Mouse (Mus musculus) heart, adult 2 months (tissue): Measurements from ENCODE around the gene Dab1. TPM values are rescaled to one million over a fixed set of nuclear protein-coding genes. Genes with fewer than 3 reads are reported as not detected.

Experiments used
- DNase-seq, 2 experiments: peaks; one replicate each; pipeline ENCODE4 v3.0.0; 2021
- H3K27ac ChIP-seq: fragments of 200-600 bp; 2 replicates; pipeline ENCODE4 v1.8.1; 2022
- H3K27me3 ChIP-seq: fragments of 200-500 bp; 2 replicates; pipeline ENCODE4 v1.6.1; 2012; ENCODE audit warnings: mild to moderate bottlenecking, low read length, inconsistent platforms, mixed read lengths; ENCODE audit not compliant: control insufficient read depth, insufficient read depth
- H3K36me3 ChIP-seq: fragments of 200-500 bp; 2 replicates; pipeline ENCODE4 v1.6.1; 2012; ENCODE audit warnings: low read length, inconsistent platforms; ENCODE audit not compliant: control insufficient read depth, insufficient read depth
- H3K4me1 ChIP-seq: fragments of 200-500 bp; 2 replicates; pipeline ENCODE4 v1.6.1; 2011; ENCODE audit warnings: low read length; ENCODE audit not compliant: control insufficient read depth, insufficient read depth
- H3K4me3 ChIP-seq: fragments of 200-600 bp; 2 replicates; pipeline ENCODE4 v1.8.1; 2022
- H3K79me2 ChIP-seq: fragments of 200-500 bp; replicated peaks from 2 replicates; pipeline ENCODE4 v1.6.1; 2012; ENCODE audit warnings: mild to moderate bottlenecking, inconsistent platforms, low read length, moderate library complexity, mixed read lengths; ENCODE audit not compliant: control insufficient read depth, insufficient read depth
- H3K9ac ChIP-seq: fragments of 200-500 bp; 2 replicates; pipeline ENCODE4 v1.6.1; 2012; ENCODE audit warnings: low read depth, mild to moderate bottlenecking, control low read depth, inconsistent platforms, low read length, mixed read lengths
- CTCF ChIP-seq: fragments of 200-600 bp; IDR thresholded peaks from 2 replicates; pipeline ENCODE4 v1.8.1; 2022; ENCODE audit warnings: antibody characterized with exemption, mild to moderate bottlenecking, moderate library complexity
- EP300 ChIP-seq: fragments of 200-500 bp; IDR thresholded peaks from 2 replicates; pipeline ENCODE4 v1.6.1; 2011; ENCODE audit warnings: low read depth, low read length, control low read depth; ENCODE audit not compliant: insufficient read depth
- POLR2A ChIP-seq: fragments of 200-500 bp; IDR thresholded peaks from 2 replicates; pipeline ENCODE4 v1.6.1; 2011; ENCODE audit warnings: mild to moderate bottlenecking, low read depth, low read length, control low read depth; ENCODE audit not compliant: insufficient read depth
- WGBS: fragments of 180-500 bp; shearing (Covaris S2); methylation state at CpG from one replicate; pipeline ENCODE4 v1.1.7; 2018; 5-methylcytosine and 5-hydroxymethylcytosine counted together
- intact Hi-C: fragments of 180-260 bp; cut with DNase I; formaldehyde crosslinking; loops from one replicate; pipeline ENCODE4 v1.15.1; 2025
- polyA plus RNA-seq: library from polyadenylated mRNA; depleted of rRNA; stranded (reverse); fragments of >200 nt; gene quantifications from 2 replicates; pipeline ENCODE4 v1.2.3, GENCODE M21; 2012
- total RNA-seq, 2 experiments: library from RNA; stranded (reverse); gene quantifications; 2 replicates each; pipeline ENCODE4 v1.2.3; 2021

Dab1 gene
- total and polyA plus RNA-seq, 3 experiments = 0.21 TPM; not detected in 2

DNA sequence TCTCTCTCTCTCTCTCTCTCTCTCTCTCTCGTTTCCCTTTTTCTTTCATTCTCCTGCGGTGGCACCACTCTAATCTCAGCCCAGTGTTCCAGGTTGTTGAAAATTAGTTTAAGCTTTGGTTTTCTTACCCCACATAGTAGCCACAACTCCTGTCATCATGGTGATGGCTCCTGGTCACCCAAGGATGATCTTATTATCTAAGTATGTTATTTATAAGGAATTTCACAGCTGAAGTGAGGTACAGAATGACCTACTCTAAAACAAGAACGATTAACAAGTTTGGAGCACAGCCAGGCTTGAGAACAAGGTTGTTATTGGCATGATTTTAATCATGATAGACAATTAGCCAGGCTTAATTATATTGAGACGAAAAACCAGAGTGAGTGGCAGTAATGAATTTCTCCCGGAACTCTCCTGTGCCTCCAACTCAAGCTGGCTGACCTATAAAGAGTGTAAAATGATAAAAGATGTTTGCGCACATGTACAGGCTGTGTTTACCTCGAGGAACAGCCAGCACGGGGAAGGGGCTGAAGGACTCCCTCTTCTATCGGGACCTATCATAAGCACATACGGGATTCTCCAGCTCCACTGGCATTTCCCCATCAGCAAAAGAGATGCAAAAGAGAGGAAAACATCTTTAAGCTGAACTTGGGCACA, 684.0 kb downstream of the Dab1 start:
- no peak for TF ChIP-seq CTCF
- TF ChIP-seq EP300 = no peak
- TF ChIP-seq POLR2A = no peak
- Histone ChIP-seq H3K4me3 (no peak overlapping the region), H3K4me1 (no peaks in the 10 kb centered on the region), H3K9ac (no peak overlapping the region), H3K36me3 (no peaks in the 10 kb centered on the region), H3K79me2 (no peaks in the 10 kb centered on the region), H3K27me3 (no peaks in the 10 kb centered on the region), H3K27ac (no peak overlapping the region)
- DNase-seq = no peak
- WGBS = 66% methylated on average over 10 of the region's 10 CpGs
- intact Hi-C loops = no loop called here

DNA sequence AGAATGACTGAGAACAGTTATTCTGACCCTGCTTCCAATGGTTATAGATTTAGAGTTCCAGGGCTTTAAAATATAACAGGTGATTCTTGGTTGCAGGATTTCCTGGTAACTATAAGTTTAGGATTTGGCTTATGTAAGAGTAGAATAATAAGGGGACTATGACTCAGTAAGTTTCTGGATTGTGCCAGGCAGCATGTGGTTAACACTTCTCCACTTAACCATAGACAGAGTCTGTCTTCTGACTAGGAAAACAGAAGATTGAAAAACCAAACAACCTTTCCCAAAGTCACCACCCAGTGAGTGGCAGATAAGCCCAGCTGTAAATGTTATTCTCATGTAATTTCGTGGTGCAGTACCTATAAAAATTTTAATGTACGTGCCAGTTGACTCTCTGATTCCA, 688.6 kb downstream of the Dab1 start:
- intact Hi-C loops = no loop called here
- Histone ChIP-seq H3K27ac (no peak overlapping the region), H3K36me3 (no peaks in the 10 kb centered on the region), H3K79me2 (no peaks in the 10 kb centered on the region), H3K4me1 (no peaks in the 10 kb centered on the region), H3K4me3 (no peak overlapping the region), H3K27me3 (no peaks in the 10 kb centered on the region), H3K9ac (no peak overlapping the region)
- WGBS = 64% methylated on average over 2 of the region's 2 CpGs
- no peak for DNase-seq
- no peak for TF ChIP-seq EP300

DNA sequence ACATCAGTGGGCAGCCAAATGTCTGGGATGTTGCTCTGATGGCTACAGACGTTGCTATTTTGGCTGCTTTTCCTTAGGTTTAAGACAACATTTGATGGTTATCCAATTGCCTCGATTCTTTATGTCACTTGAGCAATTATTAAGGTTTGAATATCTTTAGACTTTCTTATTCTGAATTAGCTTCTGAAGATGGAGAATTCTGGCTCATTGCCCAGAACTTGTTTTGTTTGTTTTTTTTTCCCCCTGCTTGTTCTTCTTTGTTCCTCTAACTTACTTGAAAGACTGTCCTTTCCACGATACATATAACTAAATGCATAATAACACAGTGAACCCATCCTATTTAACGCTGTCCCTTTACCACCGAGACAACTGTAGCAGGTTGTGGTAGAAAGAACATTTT, 707.1 kb downstream of the Dab1 start:
- no peaks in the 10 kb centered on the region for H3K27me3 ChIP-seq
- no peak overlapping the region for H3K4me3 ChIP-seq
- no peak overlapping the region for H3K27ac ChIP-seq
- intact Hi-C loops = no loop called here
- TF ChIP-seq EP300 = no peak
- WGBS = 49% methylated on average over 5 of the region's 5 CpGs
- no peak overlapping the region for H3K9ac ChIP-seq
- DNase-seq = no peak
- no peaks in the 10 kb centered on the region for H3K4me1 ChIP-seq
- H3K36me3 ChIP-seq = no peaks in the 10 kb centered on the region
- H3K79me2 ChIP-seq = no peaks in the 10 kb centered on the region

DNA sequence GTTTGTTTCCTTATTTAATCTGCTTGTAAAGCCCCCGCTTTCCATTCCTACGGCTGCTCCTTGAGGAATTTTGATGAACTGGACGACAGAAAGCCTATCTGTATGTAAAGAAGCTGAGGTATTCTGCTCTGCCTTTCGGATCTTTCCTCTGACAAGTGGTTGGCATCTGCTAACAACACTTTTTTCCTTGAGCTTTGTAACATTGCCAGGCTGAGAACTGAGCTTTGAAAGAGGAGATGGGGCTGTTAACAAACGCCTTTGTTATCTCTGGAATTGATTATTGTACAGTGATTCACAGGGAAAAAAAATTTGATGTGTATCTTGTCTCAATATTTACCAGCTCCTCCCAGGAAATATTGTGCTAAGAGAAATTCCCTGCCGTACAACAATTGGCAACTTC, 712.7 kb downstream of the Dab1 start:
- Histone ChIP-seq H3K4me3 (no peak overlapping the region), H3K4me1 (no peaks in the 10 kb centered on the region), H3K36me3 (no peaks in the 10 kb centered on the region), H3K27me3 (no peaks in the 10 kb centered on the region), H3K9ac (no peak overlapping the region), H3K79me2 (no peaks in the 10 kb centered on the region), H3K27ac (no peak overlapping the region)
- intact Hi-C loops = no loop called here
- TF ChIP-seq CTCF (no peak), EP300 (no peak), POLR2A (no peak)
- no peak for DNase-seq
- 22% methylated on average over 6 of the region's 6 CpGs for WGBS

DNA sequence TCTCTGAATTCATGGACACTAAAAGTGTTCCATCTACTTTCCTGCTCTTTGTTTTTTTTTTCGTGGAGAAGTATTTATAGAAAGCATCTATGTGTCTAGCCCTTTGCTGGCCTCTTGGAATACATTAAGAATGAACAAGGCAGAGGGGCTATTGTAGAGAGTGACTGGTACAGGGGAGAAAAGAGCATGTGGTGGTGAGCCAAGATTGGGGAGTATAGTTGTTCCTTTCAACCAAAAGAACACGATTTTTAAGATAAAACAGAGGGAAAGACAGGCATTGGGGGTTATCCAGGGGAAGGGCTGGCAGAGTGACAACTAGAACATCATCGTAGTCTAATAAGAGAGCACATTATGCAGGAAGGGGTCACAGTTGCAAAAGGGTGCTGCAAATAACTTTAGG, 713.2 kb downstream of the Dab1 start:
- H3K36me3 ChIP-seq = no peaks in the 10 kb centered on the region
- no peak for DNase-seq
- H3K4me1 ChIP-seq = no peaks in the 10 kb centered on the region
- intact Hi-C loops = no loop called here
- TF ChIP-seq POLR2A (no peak), EP300 (no peak), CTCF (no peak)
- H3K9ac ChIP-seq = no peak overlapping the region
- H3K4me3 ChIP-seq = no peak overlapping the region
- H3K27ac ChIP-seq = no peak overlapping the region
- H3K79me2 ChIP-seq = no peaks in the 10 kb centered on the region
- WGBS = 21% methylated on average over 3 of the region's 3 CpGs
- H3K27me3 ChIP-seq = no peaks in the 10 kb centered on the region

DNA sequence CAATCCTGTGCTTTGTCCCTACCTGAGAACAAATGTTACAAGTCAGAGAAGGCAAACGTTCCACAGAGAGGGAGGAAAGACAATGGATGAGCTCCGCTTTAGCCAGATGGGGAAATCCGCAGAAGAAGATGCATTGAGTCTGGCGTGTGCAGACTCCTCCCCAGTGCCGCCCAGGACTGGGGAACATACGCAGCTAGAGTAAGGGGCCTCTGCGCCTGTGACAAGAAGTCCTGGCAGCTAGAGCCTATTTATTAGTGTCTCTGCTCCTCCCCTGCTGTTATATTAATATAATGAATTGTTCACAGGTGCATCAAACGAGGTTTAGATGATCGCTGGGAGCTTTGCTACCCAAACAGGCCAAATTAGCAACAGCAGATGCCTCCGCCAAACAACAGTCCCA, 718.1 kb downstream of the Dab1 start:
- TF ChIP-seq CTCF (no peak), EP300 (no peak), POLR2A (no peak)
- Histone ChIP-seq H3K4me1 (no peaks in the 10 kb centered on the region), H3K4me3 (no peak overlapping the region), H3K27ac (no peak overlapping the region), H3K79me2 (no peaks in the 10 kb centered on the region), H3K27me3 (no peaks in the 10 kb centered on the region), H3K36me3 (no peaks in the 10 kb centered on the region), H3K9ac (no peak overlapping the region)
- WGBS = 83% methylated on average over 10 of the region's 10 CpGs
- no peak for DNase-seq
- intact Hi-C loops = no loop called here
